ENCODE assay signal across 22 mouse cellular contexts in genomic region chr1:161602150-161602549, GRCm38 (mm10).
A peak's percentile ranks its signal among the peaks of the same experiment; 100 is the strongest.
DNase-seq lines count a peak whose midpoint lies in the region; ATAC-seq and TF ChIP-seq lines count a peak whose summit lies in the region.
"Had no signal": no experiment of that assay in that cellular context is flagged by ENCODE, and none has a peak within 500 bp of the region (broad histone marks: within the 10 kb centered on the region; RNA-seq: fewer than 3 reads in every experiment).

No protein-coding gene starts in this region.

- no peaks in the 10 kb centered on the region for H3K36me3 ChIP-seq in liver, postnatal 0 days (replicated peaks; ENCODE audit: insufficient read depth, low read length)
- H3K36me3 ChIP-seq: embryonic facial prominence, embryonic 15.5 days; heart, embryonic 13.5 days; midbrain, embryonic 13.5 days had no signal

- H3K9ac ChIP-seq in liver, postnatal 0 days (replicated peaks) = no peak overlapping the region
- H3K9ac ChIP-seq: embryonic facial prominence, embryonic 15.5 days; heart, embryonic 13.5 days; midbrain, embryonic 13.5 days had no signal

- no peak for TF ChIP-seq EP300 in liver, postnatal 0 days (IDR thresholded peaks at IDR 0.05; ENCODE audit: low read depth)

- TF ChIP-seq CTCF in liver, postnatal 0 days (IDR thresholded peaks at IDR 0.05; ENCODE audit: low read depth) = no peak

- no peak for DNase-seq in frontal cortex, adult 2 months (ENCODE audit: extremely low spot score in 1 of 2, low spot score in 1 of 2)
- peak; percentile 36 for DNase-seq in kidney, postnatal 10 days
- no peak for DNase-seq in kidney, adult 8-10 months
- peak; percentile 33 for DNase-seq in lung, postnatal 10 days
- no peak for DNase-seq in lung, postnatal 14 days
- peak; percentile 15 for DNase-seq in brain, adult 2 months (ENCODE audit: low read depth, low spot score)
- DNase-seq in liver, postnatal 0 days = no peak
- DNase-seq: adrenal gland, postnatal 14 days; cerebellum, adult 11 months; heart, postnatal 4 days; kidney, adult 9 months; layer of hippocampus, postnatal 36 days; lung, adult 2 months; spleen, adult 18-20 months; thymus, adult 18-20 months had no signal

- no peaks in the 10 kb centered on the region for H3K9me3 ChIP-seq in liver, postnatal 0 days (ENCODE audit: low read length)
- H3K9me3 ChIP-seq: embryonic facial prominence, embryonic 15.5 days; heart, embryonic 13.5 days; midbrain, embryonic 13.5 days had no signal

- no peak overlapping the region for H3K4me3 ChIP-seq in liver, postnatal 0 days (ENCODE audit: low read depth, low read length)
- H3K4me3 ChIP-seq: embryonic facial prominence, embryonic 15.5 days; heart, embryonic 13.5 days; midbrain, embryonic 13.5 days; myocyte had no signal

- no peak overlapping the region for H3K27ac ChIP-seq in liver, postnatal 0 days (ENCODE audit: low read depth)
- H3K27ac ChIP-seq: embryonic facial prominence, embryonic 15.5 days; heart, embryonic 13.5 days; midbrain, embryonic 13.5 days had no signal

- WGBS in liver, postnatal 0 days (ENCODE audit: insufficient replicate concordance) = 79% methylated on average over 3 of the region's 3 CpGs

- H3K27me3 ChIP-seq in liver, postnatal 0 days (ENCODE audit: insufficient read depth, low read length) = no peaks in the 10 kb centered on the region
- H3K27me3 ChIP-seq: embryonic facial prominence, embryonic 15.5 days; heart, embryonic 13.5 days; midbrain, embryonic 13.5 days had no signal

- no peak overlapping the region for H3K4me2 ChIP-seq in liver, postnatal 0 days (ENCODE audit: low read depth, low read length)
- H3K4me2 ChIP-seq: embryonic facial prominence, embryonic 15.5 days; heart, embryonic 13.5 days; midbrain, embryonic 13.5 days had no signal

- ATAC-seq in frontal cortex, adult (ENCODE audit: low TSS enrichment) = peak; percentile 31; the same call in 1 of the 2 replicates
- no peak for ATAC-seq in liver, postnatal 0 days
- ATAC-seq: forebrain, embryonic 16.5 days; hindbrain, embryonic 16.5 days; midbrain, embryonic 13.5 days had no signal

- no peaks in the 10 kb centered on the region for H3K4me1 ChIP-seq in liver, postnatal 0 days (ENCODE audit: insufficient read depth)
- H3K4me1 ChIP-seq: embryonic facial prominence, embryonic 15.5 days; heart, embryonic 13.5 days; midbrain, embryonic 13.5 days had no signal

Comparison
In these comparisons a context has a peak if more than half of its experiments do, and no peak if none do; other contexts are left out.
1. DNase-seq: peak in kidney, postnatal 10 days (single experiment), lung, postnatal 10 days (single experiment) and brain, adult 2 months (single experiment); none in frontal cortex, adult 2 months (0 of 2), kidney, adult 8-10 months (0 of 2), lung, postnatal 14 days (single experiment) and liver, postnatal 0 days (single experiment).